Mouse (Mus musculus): ENCODE measurements around the gene Fto. TPM values are rescaled to one million over a fixed set of nuclear protein-coding genes. Genes with fewer than 3 reads are reported as not detected.

Fto gene
- polyA plus RNA-seq, 1 experiment from 2014 or later, result 63.7 TPM

- in situ Hi-C loops (cut with MboI; ENCODE audit: low pct_unique_long_range_greater_than_20kb), result loop anchor here (5.0 to 25.0 kb wide), 5 partner anchors 103 to 1453 kb away; partner anchors contain the start of gene Mmp2
- no peaks in the 10 kb centered on the region for H3K27me3 ChIP-seq
- no peak for ATAC-seq
- DNase-seq (ENCODE audit: low read depth, low spot score), result no peak
- TF ChIP-seq CTCF (IDR thresholded peaks at IDR 0.05), result no peak
- ChIA-PET CTCF (interaction anchor here (1.0 kb wide), 1 partner anchor 136 kb away, joined by 3 read pairs; no protein-coding TSS in a partner anchor), POLR2A (no interaction called here)
Observed at GRCm38 (mm10) chr8:91384389-91384788, 71.1 kb downstream of the Fto start.

GRCm38 (mm10) chr8:91385808-91386207 is 72.5 kb downstream of the Fto start:
- ChIA-PET POLR2A (no interaction called here), CTCF (no interaction called here)
- DNase-seq (ENCODE audit: low read depth, low spot score), result no peak
- in situ Hi-C loops (cut with MboI; ENCODE audit: low pct_unique_long_range_greater_than_20kb), result loop anchor here (25.0 kb wide), 2 partner anchors 626 to 1451 kb away; partner anchors contain the start of gene Mmp2
- H3K27me3 ChIP-seq, result no peaks in the 10 kb centered on the region
- no peak for TF ChIP-seq CTCF (IDR thresholded peaks at IDR 0.05)
- ATAC-seq, result no peak

GRCm38 (mm10) chr8:91390369-91391020 is 77.2 kb downstream of the Fto start:
- no peak for TF ChIP-seq CTCF (IDR thresholded peaks at IDR 0.05)
- POLR2A ChIA-PET, result interaction anchor here (1.1 kb wide), 2 partner anchors 9 to 84 kb away, joined by 3 to 4 read pairs; no protein-coding TSS in a partner anchor
- ATAC-seq, result peak; percentile 36
- peak; percentile 55 for DNase-seq (ENCODE audit: low read depth, low spot score)
- in situ Hi-C loops (cut with MboI; ENCODE audit: low pct_unique_long_range_greater_than_20kb), result loop anchor here (5.0 to 25.0 kb wide), 4 partner anchors 77 to 1447 kb away; partner anchors contain the start of genes Irx5 and Mmp2
- CTCF ChIA-PET, result interaction anchor here (0.7 to 1.1 kb wide), 2 partner anchors 9 to 100 kb away, joined by 3 read pairs; no protein-coding TSS in a partner anchor
- no peaks in the 10 kb centered on the region for H3K27me3 ChIP-seq

- DNase-seq (ENCODE audit: low read depth, low spot score), result peak; percentile 54
- ATAC-seq, result peak; percentile 75
- no peaks in the 10 kb centered on the region for H3K27me3 ChIP-seq
- in situ Hi-C loops (cut with MboI; ENCODE audit: low pct_unique_long_range_greater_than_20kb), result loop anchor here (5.0 to 25.0 kb wide), 4 partner anchors 75 to 1445 kb away; partner anchors contain the start of genes Irx5 and Mmp2
- ChIA-PET CTCF (interaction anchor here (1.4 to 4.8 kb wide), 2 partner anchors 12 to 82 kb away, joined by 4 to 27 read pairs; no protein-coding TSS in a partner anchor), POLR2A (interaction anchor here (0.6 kb wide), 1 partner anchor 680 kb away, joined by 3 read pairs; no protein-coding TSS in a partner anchor)
- no peak for TF ChIP-seq CTCF (IDR thresholded peaks at IDR 0.05)
Observed at GRCm38 (mm10) chr8:91392261-91392660, 78.9 kb downstream of the Fto start.

GRCm38 (mm10) chr8:91395340-91396055 is 82.2 kb downstream of the Fto start:
- ChIA-PET POLR2A (interaction anchor here (0.6 to 1.2 kb wide), 2 partner anchors 15 to 403 kb away, joined by 3 to 5 read pairs; no protein-coding TSS in a partner anchor), CTCF (interaction anchor here (1.8 to 4.8 kb wide), 2 partner anchors 15 to 68 kb away, joined by 5 to 27 read pairs; no protein-coding TSS in a partner anchor)
- ATAC-seq (peak; percentile 63), DNase-seq (ENCODE audit: low read depth, low spot score) (peak; percentile 56)
- no peak for TF ChIP-seq CTCF (IDR thresholded peaks at IDR 0.05)
- in situ Hi-C loops (cut with MboI; ENCODE audit: low pct_unique_long_range_greater_than_20kb), result loop anchor here (25.0 kb wide), 2 partner anchors 617 to 1442 kb away; partner anchors contain the start of gene Mmp2
- no peaks in the 10 kb centered on the region for H3K27me3 ChIP-seq

GRCm38 (mm10) chr8:91398053-91398452 is 84.7 kb downstream of the Fto start:
- DNase-seq (ENCODE audit: low read depth, low spot score) (no peak), ATAC-seq (no peak)
- in situ Hi-C loops (cut with MboI; ENCODE audit: low pct_unique_long_range_greater_than_20kb), result loop anchor here (25.0 kb wide), 2 partner anchors 614 to 1439 kb away; partner anchors contain the start of gene Mmp2
- TF ChIP-seq CTCF (IDR thresholded peaks at IDR 0.05), result no peak
- ChIA-PET CTCF (interaction anchor here (1.4 to 1.8 kb wide), 2 partner anchors 17 to 19 kb away, joined by 5 to 6 read pairs; no protein-coding TSS in a partner anchor), POLR2A (no interaction called here)
- H3K27me3 ChIP-seq, result no peaks in the 10 kb centered on the region

GRCm38 (mm10) chr8:91402980-91403975 is 90.0 kb downstream of the Fto start:
- ATAC-seq, result no peak
- no peaks in the 10 kb centered on the region for H3K27me3 ChIP-seq
- ChIA-PET CTCF (interaction anchor here (1.5 kb wide), 1 partner anchor 21 kb away, joined by 3 read pairs; no protein-coding TSS in a partner anchor), POLR2A (no interaction called here)
- DNase-seq (ENCODE audit: low read depth, low spot score), result no peak
- no peak for TF ChIP-seq CTCF (IDR thresholded peaks at IDR 0.05)
- in situ Hi-C loops (cut with MboI; ENCODE audit: low pct_unique_long_range_greater_than_20kb), result no loop called here

GRCm38 (mm10) chr8:91404311-91404710 is 91.0 kb downstream of the Fto start:
- ChIA-PET CTCF (no interaction called here), POLR2A (interaction anchor here (0.5 kb wide), 1 partner anchor 114 kb away, joined by 4 read pairs; no protein-coding TSS in a partner anchor)
- no peaks in the 10 kb centered on the region for H3K27me3 ChIP-seq
- in situ Hi-C loops (cut with MboI; ENCODE audit: low pct_unique_long_range_greater_than_20kb), result no loop called here
- ATAC-seq (no peak), DNase-seq (ENCODE audit: low read depth, low spot score) (no peak)
- no peak for TF ChIP-seq CTCF (IDR thresholded peaks at IDR 0.05)

- no peak for ATAC-seq
- ChIA-PET CTCF (no interaction called here), POLR2A (no interaction called here)
- DNase-seq (ENCODE audit: low read depth, low spot score), result no peak
- no peaks in the 10 kb centered on the region for H3K27me3 ChIP-seq
- no peak for TF ChIP-seq CTCF (IDR thresholded peaks at IDR 0.05)
- in situ Hi-C loops (cut with MboI; ENCODE audit: low pct_unique_long_range_greater_than_20kb), result no loop called here
Observed at GRCm38 (mm10) chr8:91405099-91405498, 91.8 kb downstream of the Fto start.

Measured in Patski (cell line).